Mouse (Mus musculus): Measurements from ENCODE around the gene Otop1. TPM values are rescaled to one million over a fixed set of nuclear protein-coding genes. Genes with fewer than 3 reads are reported as not detected.

Otop1 gene
- 0.12 TPM for polyA plus RNA-seq (2014; fragmentation: Illumina TruSeq; extraction: RNeasy Lipid Tissue Mini Kit (QIAGEN cat#74804); ENCODE audit: low read depth, low replicate concordance)

DNA sequence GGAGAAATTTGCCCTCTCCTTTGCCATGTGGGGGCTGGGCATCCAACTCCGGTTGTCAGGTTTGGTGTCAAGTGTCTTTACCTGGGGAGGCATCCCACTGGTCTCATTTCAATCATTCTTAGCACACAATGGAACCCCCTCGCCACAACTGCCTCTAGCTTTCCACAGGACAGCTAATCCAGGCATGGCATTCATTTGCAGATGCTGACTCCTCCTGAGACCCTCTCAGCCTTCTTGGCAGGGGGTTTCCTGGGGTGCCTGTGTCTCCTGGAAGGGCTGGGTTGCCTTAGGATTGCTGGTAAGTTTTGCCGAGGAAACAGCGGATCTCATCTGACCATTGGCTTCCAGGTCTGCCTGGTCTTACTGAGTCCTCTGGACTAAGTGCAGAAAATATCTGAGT lies at the start of gene Otop1:
Otop1 (plus strand) TSS at position 202 of the 400 bp plus-strand sequence.

DNA sequence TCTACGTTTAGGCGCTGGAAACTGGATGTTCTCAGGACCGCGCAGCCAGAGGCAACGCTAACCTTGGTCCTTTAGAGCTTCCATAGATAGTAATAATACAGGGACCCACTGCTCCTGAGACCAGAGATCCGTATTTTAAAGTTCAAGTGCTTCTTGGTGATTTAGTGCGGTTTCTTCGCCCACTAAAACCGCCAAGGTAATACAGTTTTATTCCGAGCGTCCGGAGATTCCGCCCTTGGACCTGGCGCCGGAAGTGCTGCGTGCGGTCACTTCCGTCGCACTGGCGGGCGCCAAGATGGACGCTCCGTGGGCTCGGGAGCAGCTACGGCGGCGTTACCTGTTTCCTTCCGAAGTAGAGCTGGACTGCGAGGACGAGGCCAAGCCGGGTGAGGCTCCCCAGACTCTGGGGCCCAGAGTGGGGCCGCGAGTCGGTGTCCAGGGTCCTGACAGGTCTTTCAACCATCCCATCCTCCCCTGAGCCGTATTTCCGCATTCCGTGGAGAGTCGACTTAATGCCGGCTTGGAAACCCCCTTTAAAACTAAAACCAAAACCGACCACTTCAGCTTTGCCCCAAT lies 15.6 kb upstream of the Otop1 start, which contains the start of gene Tmem128:
Tmem128 (plus strand) TSS at position 79 of the 576 bp plus-strand sequence.

DNA sequence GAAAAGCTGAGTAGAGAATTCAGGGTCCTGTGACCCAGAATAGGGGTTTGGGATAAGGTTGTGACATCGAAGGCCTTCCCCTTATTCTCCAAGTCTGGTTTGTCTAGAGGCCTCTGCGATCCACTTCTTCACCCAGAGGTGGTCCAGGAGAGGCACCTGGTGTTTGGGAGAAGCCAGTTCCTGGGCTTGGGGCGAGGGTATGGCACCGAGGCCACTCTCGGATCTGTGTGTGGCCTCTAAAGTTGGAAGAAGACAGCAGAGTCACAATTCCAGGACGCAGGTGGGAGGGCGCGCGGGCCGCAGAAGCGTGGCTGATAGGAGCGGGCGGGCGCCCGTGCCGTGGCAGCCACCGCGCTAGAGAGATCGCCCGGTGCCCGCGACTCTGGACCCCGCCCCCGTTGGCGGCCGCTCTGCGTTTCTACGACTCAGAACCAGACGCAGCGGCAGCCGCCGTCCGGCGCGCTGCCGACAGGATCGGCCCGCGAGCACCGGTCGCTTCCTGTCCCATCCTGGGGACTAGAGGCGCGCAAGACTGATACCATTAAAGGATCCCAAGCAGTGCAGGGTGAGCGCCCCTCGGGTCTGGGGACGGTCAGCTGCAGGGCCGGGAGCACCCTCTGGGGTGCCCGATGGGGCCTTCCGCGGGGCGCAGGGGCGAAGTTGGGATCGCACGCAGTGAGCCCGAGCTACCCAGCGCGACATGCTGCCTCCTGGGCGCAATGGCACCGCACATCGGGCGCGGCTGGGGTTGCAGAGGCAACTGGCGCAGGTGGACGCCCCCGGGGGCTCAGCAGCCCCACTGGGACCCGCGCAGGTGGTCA lies 43.4 kb downstream of the Otop1 start, which contains the start of gene Drd5:
Drd5 (plus strand) TSS at position 402 of the 821 bp plus-strand sequence.

Other genes starting within 250 kb of the Otop1 start
- gene Stx18, start 237.2 kb upstream of the Otop1 start, polyA plus RNA-seq (2014; fragmentation: Illumina TruSeq; extraction: RNeasy Lipid Tissue Mini Kit (QIAGEN cat#74804); ENCODE audit: low read depth, low replicate concordance): 88.3 TPM
- gene Nsg1, start 116.1 kb upstream of the Otop1 start, polyA plus RNA-seq (2014; fragmentation: Illumina TruSeq; extraction: RNeasy Lipid Tissue Mini Kit (QIAGEN cat#74804); ENCODE audit: low read depth, low replicate concordance): 1.9 TPM
- 2.2 TPM for gene Zbtb49, start 55.5 kb upstream of the Otop1 start, polyA plus RNA-seq (2014; fragmentation: Illumina TruSeq; extraction: RNeasy Lipid Tissue Mini Kit (QIAGEN cat#74804); ENCODE audit: low read depth, low replicate concordance)
- gene Lyar, start 55.5 kb upstream of the Otop1 start, polyA plus RNA-seq (2014; fragmentation: Illumina TruSeq; extraction: RNeasy Lipid Tissue Mini Kit (QIAGEN cat#74804); ENCODE audit: low read depth, low replicate concordance): 31.7 TPM
- 63.9 TPM for gene Tmem128, start 15.8 kb upstream of the Otop1 start, polyA plus RNA-seq (2014; fragmentation: Illumina TruSeq; extraction: RNeasy Lipid Tissue Mini Kit (QIAGEN cat#74804); ENCODE audit: low read depth, low replicate concordance)
- gene Drd5, start 43.4 kb downstream of the Otop1 start, polyA plus RNA-seq (2014; fragmentation: Illumina TruSeq; extraction: RNeasy Lipid Tissue Mini Kit (QIAGEN cat#74804); ENCODE audit: low read depth, low replicate concordance): not detected
- gene Slc2a9, start 227.2 kb downstream of the Otop1 start, polyA plus RNA-seq (2014; fragmentation: Illumina TruSeq; extraction: RNeasy Lipid Tissue Mini Kit (QIAGEN cat#74804); ENCODE audit: low read depth, low replicate concordance): 15.4 TPM

Measured in kidney, adult 10 weeks (tissue).